Mouse (Mus musculus) urinary bladder, postnatal 25 days (tissue): ENCODE data around the gene Sgpp1.

Experiments used
- DNase-seq: peaks from one replicate; pipeline ENCODE4 v3.0.0; 2022; ENCODE audit warnings: low spot score

Gene Sgpp1

DNA sequence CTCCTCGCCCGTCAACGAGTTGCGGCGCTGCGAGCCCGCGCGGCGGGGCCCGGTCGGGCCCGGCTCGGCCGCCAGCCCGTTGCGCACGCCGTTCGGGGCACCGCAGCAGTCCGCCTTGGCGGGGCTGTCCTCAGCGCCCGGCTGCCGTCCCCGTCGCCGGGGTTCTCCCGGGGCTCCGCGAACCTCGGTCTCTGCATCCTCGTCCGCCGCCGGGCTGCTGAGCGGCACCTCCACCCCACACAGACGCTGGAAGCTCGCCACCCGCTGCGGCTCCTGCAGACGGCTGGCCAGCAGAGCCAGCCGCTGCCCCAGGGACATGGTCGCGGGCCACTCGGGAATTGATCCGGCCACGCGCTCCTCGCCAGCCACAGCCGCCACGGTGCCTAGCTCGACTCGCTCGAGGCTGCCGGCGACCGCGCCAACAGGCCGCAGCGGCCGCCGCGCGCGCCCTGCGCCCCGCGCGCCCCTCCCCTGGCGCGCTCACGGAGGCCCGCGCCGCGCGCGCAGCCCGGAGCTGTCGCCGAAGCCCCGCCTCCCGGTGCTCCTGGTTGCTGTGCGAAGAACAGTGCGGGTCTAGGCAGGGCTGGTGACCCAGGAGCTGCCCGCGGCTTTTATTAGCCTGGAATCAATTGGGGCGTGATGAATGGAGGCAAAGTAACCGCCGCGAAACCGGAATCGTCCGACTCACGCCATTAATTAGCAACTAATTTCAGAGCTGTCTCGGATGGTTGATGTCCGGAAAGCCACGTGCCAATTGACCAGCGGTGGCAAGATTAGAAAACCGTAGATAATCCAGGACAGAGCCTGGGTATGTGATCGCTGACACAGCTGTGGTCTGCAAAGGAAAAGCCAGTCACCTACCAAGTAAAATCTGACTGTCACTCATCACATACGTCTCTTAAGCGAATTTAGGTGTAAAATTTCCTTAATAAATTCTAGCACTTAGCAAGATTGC lies at the start of gene Sgpp1:
Gene Sgpp1, minus strand, starts transcription at position 484 of the 955 bp plus-strand sequence.
- peak; percentile 75 for DNase-seq

DNA sequence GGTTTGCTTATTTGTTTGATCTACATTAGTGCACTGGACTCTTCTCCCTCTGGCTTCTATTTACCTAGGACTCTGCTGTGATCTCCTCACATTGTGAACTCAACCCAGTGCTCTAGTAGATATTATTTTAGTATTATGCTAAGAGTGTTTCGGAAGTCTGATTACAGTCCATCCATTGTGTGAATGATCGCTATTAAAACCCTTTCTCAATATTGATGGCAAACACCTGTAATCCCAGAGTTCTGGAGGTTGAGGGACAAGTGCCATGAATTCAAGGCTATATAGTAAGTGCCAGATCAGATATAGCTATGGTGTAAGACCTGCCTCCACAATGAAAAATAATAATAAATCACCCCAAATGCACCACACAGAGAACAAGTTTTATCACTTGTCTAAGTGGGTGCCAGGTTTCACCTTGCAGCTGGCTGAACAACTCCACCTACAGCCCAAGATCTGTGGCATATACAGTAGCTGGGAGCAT lies 48.8 kb upstream of the Sgpp1 start:
- no peak for DNase-seq

GRCm38 (mm10) chr12:75781995-75782394 lies 46.5 kb upstream of the Sgpp1 start:
- no peak for DNase-seq

DNA sequence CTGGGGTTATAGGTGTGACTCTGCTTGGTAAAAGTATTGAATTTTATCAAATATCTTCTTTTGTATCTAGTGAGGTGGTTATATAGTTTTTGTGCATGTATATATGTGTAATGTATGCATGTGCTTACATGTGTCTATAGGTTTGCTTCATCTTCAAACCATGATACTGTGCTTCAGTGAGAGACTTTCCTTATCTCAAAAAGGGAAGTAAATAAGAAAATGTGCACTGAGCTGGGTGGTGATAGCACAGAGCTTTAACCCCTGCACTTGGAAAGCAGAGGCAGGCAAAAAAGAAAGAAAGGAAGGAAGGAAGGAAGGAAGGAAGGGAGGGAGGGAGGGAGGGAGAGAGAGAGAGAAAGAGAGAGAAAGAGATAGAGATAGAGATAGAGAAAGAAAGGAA lies 45.9 kb upstream of the Sgpp1 start:
- no peak for DNase-seq

GRCm38 (mm10) chr12:75772424-75773034 lies 37.0 kb upstream of the Sgpp1 start:
- peak; percentile 58 for DNase-seq

DNA sequence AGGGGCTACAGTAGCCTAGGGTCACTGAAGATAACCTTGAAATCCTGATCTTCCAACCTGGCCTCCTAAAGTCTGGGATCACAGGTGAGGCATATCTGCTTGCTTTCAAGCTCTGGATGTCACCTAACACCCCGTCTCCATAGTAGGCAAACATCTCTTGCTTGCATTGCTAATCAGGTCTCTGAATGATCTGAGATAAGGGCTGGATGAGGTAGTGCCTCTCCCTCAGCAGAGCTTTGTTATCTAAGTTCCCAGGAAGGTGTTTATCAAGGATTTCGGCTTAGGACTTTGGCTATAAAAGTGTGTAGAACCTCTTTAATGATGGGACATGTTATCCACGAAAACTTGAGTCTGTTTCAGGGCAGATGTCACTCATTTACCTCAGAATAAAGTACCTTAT lies 35.9 kb upstream of the Sgpp1 start:
- no peak for DNase-seq

DNA sequence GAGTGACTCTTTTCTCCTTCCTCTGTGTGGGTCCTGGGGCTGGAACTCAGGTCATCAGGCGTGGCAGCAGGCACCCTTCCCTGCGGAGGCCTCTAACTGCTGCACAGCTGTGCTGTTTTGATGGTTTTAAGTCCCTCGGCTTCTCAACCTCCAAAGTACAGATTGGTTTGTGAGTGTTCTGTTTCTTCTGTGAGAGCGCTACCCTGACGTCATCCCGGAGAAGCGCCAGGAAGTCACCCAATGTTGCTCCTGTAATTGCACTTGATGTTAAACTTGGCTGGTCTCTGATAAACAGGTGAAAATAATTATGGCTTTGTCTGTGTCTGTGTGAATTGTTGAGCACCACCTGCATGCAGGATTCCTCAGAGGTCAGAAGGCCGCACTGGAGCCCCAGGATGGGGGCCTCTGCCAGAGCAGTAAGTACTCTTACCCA lies 31.4 kb upstream of the Sgpp1 start:
- no peak for DNase-seq

- no peak for DNase-seq
Observed at GRCm38 (mm10) chr12:75766395-75766794, 30.9 kb upstream of the Sgpp1 start.

- no peak for DNase-seq
Observed at GRCm38 (mm10) chr12:75765751-75766150, 30.2 kb upstream of the Sgpp1 start.

DNA sequence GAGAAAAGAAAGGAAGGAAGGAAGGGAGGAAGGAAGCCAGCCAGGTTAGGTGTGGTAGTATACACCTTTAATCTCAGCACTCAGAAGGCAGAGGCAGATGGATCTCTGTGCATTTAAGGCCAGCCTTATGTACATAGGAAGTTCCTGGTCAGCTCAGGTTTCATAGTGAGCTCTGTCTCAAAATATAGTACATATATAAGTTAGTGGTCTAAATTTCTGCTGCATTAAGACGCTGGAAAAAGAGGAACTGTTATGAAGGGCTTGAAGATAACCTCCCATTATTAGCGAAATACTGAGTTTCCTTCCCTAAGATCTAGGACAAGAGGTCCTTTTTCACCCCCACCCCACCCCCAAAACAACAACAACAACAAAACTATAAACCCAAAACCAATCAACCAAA lies 20.9 kb upstream of the Sgpp1 start:
- no peak for DNase-seq

GRCm38 (mm10) chr12:75753730-75754129 lies 18.2 kb upstream of the Sgpp1 start:
- DNase-seq: no peak

GRCm38 (mm10) chr12:75752077-75752476 lies 16.5 kb upstream of the Sgpp1 start:
- DNase-seq: no peak

DNA sequence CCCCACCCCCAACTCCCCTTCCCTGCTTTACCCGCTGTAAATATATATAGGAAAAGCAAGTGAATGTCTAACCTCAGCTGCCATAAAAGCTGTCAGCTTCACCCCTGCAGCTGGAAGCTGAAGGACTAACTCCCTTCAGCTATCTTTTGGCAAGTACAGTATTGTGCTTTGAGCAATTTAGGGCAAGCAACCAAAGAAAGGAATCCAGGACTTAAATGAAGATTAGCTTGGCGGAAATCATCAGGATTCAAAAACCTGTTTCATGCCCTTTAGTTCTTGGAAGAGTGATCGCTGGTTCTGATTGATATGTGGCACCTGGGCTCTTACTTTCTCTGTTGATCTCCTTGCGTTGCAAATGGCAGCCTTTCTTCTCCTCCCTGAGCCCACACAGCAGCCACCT lies 13.0 kb upstream of the Sgpp1 start:
- no peak for DNase-seq

DNA sequence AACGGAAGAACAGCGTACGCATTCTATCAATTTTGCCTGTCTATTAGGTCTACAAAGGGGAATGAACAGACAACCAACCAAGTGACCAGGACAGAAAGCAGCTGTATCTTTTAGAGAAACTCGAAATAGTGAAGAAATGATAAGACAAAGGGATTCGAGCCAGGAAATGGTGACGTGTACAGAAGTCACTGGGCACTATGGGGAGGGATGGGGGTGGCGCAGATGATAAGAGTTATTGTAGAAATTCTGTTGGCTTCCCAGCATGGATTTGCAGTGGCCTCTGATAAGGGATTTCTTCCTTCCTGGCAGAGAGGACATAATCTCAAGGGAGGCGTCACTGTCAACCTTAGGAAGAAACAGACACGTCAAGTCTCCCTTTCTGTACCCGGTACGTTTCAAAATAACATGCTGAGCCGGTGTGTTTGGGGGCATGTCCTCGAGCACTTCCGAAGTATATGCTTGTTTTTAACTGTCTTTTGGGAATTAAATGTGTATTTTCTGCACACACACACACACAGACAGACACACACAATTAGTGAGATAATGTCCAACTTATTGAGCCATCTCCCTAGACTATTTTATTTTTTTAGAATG lies 10.3 kb upstream of the Sgpp1 start:
- DNase-seq: no peak

- DNase-seq: no peak
Observed at GRCm38 (mm10) chr12:75742101-75742500, 6.6 kb upstream of the Sgpp1 start.

DNA sequence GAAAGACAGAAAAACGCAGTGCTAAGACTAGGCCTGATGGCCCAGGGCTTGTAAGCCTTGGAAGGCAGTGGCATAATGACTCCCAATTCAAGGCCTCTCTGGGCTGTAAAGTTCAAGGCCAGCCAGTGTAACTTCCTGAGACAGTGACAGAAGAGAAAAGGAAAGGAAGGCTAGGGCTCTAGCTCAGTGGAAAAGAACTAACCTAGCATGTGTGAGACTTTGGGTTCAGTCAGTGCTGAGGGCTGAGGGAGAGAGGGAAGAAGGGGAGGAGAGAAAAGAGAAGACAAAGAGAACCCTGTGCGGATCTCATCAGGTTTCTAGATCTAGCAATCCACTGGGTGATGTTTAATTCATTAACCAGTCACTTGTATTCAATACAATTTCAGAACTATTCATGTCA lies 5.7 kb upstream of the Sgpp1 start:
- no peak for DNase-seq

- no peak for DNase-seq
Observed at GRCm38 (mm10) chr12:75740451-75740850, 4.9 kb upstream of the Sgpp1 start.

GRCm38 (mm10) chr12:75739611-75740010 lies 4.1 kb upstream of the Sgpp1 start:
- DNase-seq: no peak

GRCm38 (mm10) chr12:75736296-75736695 lies 767 bp upstream of the Sgpp1 start:
- no peak for DNase-seq

DNA sequence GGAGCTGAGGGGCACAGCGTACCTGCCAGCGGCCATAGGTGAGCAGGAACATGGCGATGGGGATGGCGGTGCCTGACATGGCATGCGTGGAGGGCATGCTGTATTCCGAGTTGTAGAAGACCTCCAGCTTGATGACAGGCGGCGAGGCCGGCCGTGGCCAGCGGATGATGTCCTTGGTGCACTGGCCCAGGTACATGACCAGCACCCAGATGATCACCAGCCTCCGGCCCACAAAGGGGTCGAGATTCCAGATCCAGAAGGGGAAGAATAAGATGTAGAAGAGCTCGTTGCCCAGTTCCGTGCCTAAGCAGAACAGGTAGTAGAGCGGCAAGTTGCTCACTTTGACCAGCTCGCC lies 661 bp downstream of the Sgpp1 start:
- DNase-seq: peak; percentile 32

- DNase-seq: no peak
Observed at GRCm38 (mm10) chr12:75734167-75734566, 1.4 kb downstream of the Sgpp1 start.

DNA sequence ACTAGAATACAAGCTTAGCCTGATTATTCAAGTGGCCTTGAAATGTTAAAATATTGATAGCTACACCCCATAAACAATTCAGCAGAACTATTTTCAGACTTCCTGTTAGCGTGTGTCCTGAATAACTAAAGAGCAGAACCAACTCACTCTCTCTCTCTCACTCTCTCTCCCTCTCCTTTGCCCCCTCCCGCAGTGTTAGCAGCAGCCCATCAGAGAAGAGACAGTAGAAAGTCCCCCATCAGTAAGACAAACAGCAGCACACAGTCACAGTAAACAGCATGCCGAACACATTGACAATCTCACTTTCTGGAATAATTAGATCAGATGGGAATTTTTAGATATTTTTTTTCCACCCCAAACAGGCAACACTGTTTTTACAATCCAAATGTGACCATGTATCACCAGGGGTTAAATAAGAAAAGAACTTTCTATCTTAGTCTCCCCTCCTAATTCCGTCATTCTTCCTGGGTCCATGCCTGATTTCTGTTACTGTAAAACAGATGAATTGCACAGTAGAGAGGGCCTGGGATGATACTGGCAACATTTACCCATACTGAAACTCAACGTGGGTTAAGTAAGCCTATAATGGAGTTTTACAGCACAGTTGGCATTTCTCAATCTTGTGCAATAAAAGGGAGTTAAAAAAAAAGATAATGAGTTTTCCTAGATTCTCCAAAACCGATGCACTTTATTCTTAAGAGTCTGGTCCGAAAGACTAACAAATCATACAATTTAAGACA lies 2.0 kb downstream of the Sgpp1 start:
- DNase-seq: no peak
